Mouse (Mus musculus): ENCODE data around the gene Gabrp. TPM values are rescaled to one million over a fixed set of nuclear protein-coding genes. Genes with fewer than 3 reads are reported as not detected.
A peak's percentile ranks its signal among the peaks of the same experiment; 100 is the strongest.

Gabrp gene
- polyA plus RNA-seq, 1 experiment from 2014 or later = 6.3 TPM

DNA sequence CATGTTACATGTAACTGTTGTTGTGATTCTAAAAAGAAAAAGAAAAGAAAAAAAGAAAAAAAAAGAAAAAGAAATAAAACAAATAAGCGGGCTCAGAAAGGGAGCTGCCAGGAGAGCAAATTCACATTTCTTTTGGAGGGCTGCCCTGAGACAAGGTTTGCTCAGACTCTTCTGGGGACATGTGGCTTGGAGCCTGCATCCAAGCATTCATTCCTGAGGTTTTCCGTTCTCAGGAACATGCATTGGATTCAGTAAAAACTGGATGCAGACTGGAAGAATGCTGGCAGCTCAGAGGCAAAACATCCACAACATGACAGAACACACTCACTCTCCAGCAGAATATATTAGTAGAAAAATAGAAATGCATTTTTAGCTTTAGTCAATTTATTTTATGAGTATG, 14.8 kb downstream of the Gabrp start:
- no peaks in the 10 kb centered on the region for H3K4me1 ChIP-seq
- H3K4me2 ChIP-seq = no peak overlapping the region
- H3K9me3 ChIP-seq = no peaks in the 10 kb centered on the region
- WGBS = 83% methylated on average over 2 of the region's 2 CpGs
- H3K36me3 ChIP-seq (replicated peaks) = no peaks in the 10 kb centered on the region
- no peak overlapping the region for H3K4me3 ChIP-seq (replicated peaks)
- no peak overlapping the region for H3K27ac ChIP-seq
- no peak overlapping the region for H3K9ac ChIP-seq
- no peaks in the 10 kb centered on the region for H3K27me3 ChIP-seq
- no peak for ATAC-seq (ENCODE audit: low FRiP score)

DNA sequence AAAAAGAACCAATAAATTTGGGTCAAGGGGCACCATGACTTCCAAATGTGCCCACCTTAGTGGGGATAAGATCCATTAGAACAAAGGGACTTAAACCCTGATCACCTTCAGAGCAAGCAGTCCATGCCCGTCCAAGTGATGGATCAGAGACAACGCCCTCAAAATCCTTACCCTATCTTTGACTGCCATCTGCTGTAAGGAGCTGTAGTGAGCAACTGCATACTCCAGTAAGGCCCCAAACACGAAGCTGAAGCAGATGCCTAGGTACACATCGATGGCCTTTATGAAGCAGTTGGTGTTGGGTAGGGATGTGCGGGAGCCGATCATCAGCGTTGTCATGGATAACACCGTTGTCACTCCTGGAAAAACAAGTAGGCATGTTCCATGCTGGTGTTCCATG, 24.6 kb downstream of the Gabrp start:
- H3K4me2 ChIP-seq = no peak overlapping the region
- no peak overlapping the region for H3K27ac ChIP-seq
- H3K27me3 ChIP-seq = no peaks in the 10 kb centered on the region
- H3K4me3 ChIP-seq (replicated peaks) = no peak overlapping the region
- H3K36me3 ChIP-seq (replicated peaks) = no peaks in the 10 kb centered on the region
- WGBS = 81% methylated on average over 8 of the region's 8 CpGs
- H3K9me3 ChIP-seq = no peaks in the 10 kb centered on the region
- H3K9ac ChIP-seq = no peak overlapping the region
- ATAC-seq (ENCODE audit: low FRiP score) = no peak
- no peaks in the 10 kb centered on the region for H3K4me1 ChIP-seq

DNA sequence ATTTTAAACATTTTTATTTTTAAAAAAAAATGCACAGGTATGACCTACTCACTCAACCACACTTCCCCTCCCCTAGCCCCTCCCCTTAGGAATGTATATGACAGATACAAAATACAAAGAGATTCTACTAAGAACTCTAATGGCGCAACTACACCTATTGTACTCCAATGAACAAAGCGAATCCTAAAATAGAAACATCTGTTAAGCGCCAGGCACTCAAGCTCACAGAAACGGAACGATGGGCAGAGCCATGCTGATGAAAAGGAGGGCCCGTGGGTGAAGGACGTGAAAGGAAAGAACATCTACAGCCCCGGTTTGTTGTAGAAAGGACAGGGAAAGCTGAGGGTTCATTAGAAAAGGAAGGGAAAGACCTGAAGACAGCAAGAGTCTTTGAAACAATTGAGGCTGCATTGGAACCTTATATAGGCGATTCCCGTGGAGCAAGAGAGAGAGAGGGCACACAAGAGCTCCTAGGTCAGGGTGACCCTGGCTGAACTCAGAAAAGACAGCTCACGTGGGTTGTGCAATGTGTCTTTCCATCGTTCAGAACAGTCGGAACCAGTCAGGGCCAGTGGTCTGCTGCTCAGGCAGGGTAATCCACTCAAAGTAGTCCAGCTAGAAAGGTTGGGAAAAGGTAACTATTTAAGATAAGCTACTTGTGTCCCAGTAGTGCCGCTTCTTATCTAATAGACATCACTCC, 27.7 kb downstream of the Gabrp start:
- Histone ChIP-seq H3K9ac (no peak overlapping the region), H3K36me3 (replicated peaks) (no peaks in the 10 kb centered on the region), H3K27ac (no peak overlapping the region), H3K4me2 (no peak overlapping the region), H3K9me3 (no peaks in the 10 kb centered on the region), H3K4me3 (replicated peaks) (no peak overlapping the region), H3K27me3 (no peaks in the 10 kb centered on the region), H3K4me1 (no peaks in the 10 kb centered on the region)
- WGBS = 81% methylated on average over 14 of the region's 14 CpGs
- ATAC-seq (ENCODE audit: low FRiP score) = no peak

DNA sequence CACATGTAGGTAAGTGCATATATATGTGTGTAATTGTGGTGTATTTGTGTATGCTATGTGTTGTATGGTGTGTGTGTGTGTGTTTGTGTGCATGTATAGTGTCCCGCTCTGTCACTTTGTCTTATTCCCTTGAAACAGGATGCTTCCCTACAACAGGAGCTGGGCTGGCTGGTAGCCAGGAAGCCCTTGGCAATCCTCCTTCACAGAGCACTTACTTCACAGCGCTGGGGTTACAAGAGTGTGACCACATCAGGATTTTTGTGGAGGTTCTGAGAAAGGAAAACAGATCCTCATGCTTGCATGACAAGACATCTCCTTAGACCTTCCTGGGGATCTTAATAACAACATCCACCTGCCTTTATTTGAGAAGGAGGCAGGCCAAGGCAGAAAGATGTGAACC, 31.4 kb downstream of the Gabrp start:
- Histone ChIP-seq H3K4me1 (no peaks in the 10 kb centered on the region), H3K4me2 (no peak overlapping the region), H3K27ac (no peak overlapping the region), H3K27me3 (no peaks in the 10 kb centered on the region), H3K9me3 (no peaks in the 10 kb centered on the region), H3K36me3 (replicated peaks) (no peaks in the 10 kb centered on the region), H3K9ac (no peak overlapping the region), H3K4me3 (replicated peaks) (no peak overlapping the region)
- ATAC-seq (ENCODE audit: low FRiP score) = no peak
- WGBS = 79% methylated on average over 2 of the region's 2 CpGs

DNA sequence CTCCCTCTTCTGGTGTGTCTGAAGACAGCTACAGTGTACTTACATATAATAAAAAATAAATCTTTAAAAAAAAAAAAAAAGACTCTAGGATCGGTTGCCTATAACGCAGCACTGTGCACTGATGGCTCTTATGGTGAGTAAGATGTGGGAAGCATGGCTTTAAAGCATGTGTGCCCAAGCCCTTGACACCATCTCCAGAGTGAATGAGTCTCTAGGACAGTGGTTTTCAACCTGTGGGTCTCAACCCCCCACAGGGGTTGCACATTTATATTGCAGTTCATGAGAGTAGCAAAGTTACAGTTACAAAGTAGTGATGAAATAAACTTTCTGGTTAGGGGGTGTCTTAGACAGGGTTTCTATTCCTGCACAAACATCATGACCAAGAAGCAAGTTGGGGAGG, 33.8 kb downstream of the Gabrp start:
- H3K27ac ChIP-seq = no peak overlapping the region
- 95% methylated on average over 2 of the region's 2 CpGs for WGBS
- no peak overlapping the region for H3K4me3 ChIP-seq (replicated peaks)

DNA sequence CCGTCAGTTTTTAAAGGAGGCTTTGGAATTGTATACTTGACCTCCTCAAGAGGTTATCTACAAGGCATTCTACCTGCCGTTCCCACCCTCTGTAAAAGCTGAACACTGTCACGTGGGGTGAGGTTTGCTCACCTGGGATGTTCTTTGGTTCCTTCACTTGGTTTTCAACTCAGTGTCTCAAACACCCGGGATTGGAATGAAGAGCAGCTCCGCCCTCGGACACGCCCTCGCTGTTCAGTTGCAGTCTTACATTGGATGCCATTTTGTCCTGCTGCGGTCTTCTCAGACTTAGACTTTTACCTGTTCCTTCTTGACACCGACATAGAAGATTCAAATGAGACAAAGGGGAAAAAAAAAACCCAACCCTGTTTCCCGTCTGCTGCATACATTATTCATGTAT, 34.6 kb downstream of the Gabrp start:
- H3K4me2 ChIP-seq = no peak overlapping the region
- H3K9me3 ChIP-seq = no peaks in the 10 kb centered on the region
- no peak overlapping the region for H3K4me3 ChIP-seq (replicated peaks)
- WGBS = 71% methylated on average over 11 of the region's 11 CpGs
- H3K9ac ChIP-seq = no peak overlapping the region
- no peaks in the 10 kb centered on the region for H3K36me3 ChIP-seq (replicated peaks)
- no peak overlapping the region for H3K27ac ChIP-seq
- H3K4me1 ChIP-seq = 0 out of 2 replicates have a peak, but pooled peaks cover 6% of the 10 kb centered on the region
- no peaks in the 10 kb centered on the region for H3K27me3 ChIP-seq
- no peak for ATAC-seq (ENCODE audit: low FRiP score)

More for the DNA sequence above, 33.8 kb downstream of the Gabrp start:
- 0 out of 2 replicates have a peak, but pooled peaks cover 6% of the 10 kb centered on the region for H3K4me1 ChIP-seq
- H3K27me3 ChIP-seq = no peaks in the 10 kb centered on the region
- H3K36me3 ChIP-seq (replicated peaks) = no peaks in the 10 kb centered on the region
- no peak overlapping the region for H3K4me2 ChIP-seq
- no peak for ATAC-seq (ENCODE audit: low FRiP score)
- no peak overlapping the region for H3K9ac ChIP-seq
- no peaks in the 10 kb centered on the region for H3K9me3 ChIP-seq

DNA sequence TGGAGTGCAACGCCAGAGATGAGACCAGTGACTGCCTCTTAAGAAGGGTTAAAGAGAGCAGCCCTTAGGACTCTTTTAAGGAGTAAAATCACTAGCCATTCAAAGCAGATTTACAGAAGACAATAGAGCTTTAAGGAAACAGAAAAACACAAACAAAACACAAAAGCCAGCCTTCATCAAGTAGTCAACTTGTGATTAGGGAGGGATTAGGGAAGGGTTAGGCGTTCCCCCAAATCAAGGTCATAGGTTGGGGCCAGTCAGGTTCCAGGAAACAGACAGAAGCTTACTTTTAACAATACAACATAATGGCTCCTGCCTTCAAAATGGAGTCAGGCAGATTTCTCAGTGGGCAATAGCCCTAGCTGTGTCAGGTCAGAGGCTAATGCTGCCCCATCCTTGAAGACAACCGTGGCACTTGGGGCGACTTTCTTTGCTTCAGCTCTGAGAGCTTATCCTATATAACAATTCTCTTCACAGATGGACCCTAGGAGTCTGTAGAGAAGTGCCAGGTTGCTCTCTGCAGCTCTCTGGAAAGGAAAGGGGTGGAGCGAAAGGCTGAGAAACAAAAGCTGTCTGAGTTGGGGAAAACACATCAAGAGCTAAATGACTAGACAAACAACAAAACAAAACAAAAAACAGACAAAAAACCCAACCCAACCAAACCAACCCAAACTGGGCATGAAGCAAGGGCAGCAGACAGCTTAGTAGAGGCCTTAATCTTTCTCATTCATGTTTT, 41.2 kb downstream of the Gabrp start:
- H3K27me3 ChIP-seq = no peaks in the 10 kb centered on the region
- ATAC-seq (ENCODE audit: low FRiP score) = no peak
- no peak overlapping the region for H3K27ac ChIP-seq
- H3K36me3 ChIP-seq (replicated peaks) = no peaks in the 10 kb centered on the region
- H3K9me3 ChIP-seq = no peaks in the 10 kb centered on the region
- 31% methylated on average over 5 of the region's 5 CpGs for WGBS
- no peak overlapping the region for H3K4me3 ChIP-seq (replicated peaks)
- H3K4me2 ChIP-seq = no peak overlapping the region
- H3K9ac ChIP-seq = no peak overlapping the region
- H3K4me1 ChIP-seq = 0 out of 2 replicates have a peak, but pooled peaks cover 6% of the 10 kb centered on the region

DNA sequence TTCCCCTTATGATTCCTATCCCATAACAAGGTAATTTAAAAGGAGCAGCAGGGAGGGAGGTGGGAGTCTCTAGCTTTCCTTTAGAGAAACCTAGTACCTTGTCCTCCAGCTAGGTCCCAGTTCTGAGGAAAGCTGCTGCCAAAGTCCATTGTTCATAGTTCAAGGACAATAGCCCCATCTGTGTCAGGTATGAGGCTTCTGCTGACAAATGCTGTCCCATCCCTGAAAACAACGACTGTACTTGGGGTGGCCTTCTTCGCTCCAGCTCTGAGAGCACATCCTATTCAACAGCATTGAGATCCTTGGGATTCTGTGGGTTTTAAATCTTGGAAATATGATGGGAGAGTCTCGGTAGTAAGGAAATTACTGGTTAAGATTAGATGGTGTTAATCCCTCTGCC, 42.1 kb downstream of the Gabrp start:
- no peak overlapping the region for H3K27ac ChIP-seq
- H3K4me1 ChIP-seq = 0 out of 2 replicates have a peak, but pooled peaks cover 6% of the 10 kb centered on the region
- H3K27me3 ChIP-seq = no peaks in the 10 kb centered on the region
- no peak for ATAC-seq (ENCODE audit: low FRiP score)
- H3K4me2 ChIP-seq = no peak overlapping the region
- H3K36me3 ChIP-seq (replicated peaks) = no peaks in the 10 kb centered on the region
- 85% methylated on average over 3 of the region's 3 CpGs for WGBS
- H3K4me3 ChIP-seq (replicated peaks) = no peak overlapping the region
- no peak overlapping the region for H3K9ac ChIP-seq
- no peaks in the 10 kb centered on the region for H3K9me3 ChIP-seq

DNA sequence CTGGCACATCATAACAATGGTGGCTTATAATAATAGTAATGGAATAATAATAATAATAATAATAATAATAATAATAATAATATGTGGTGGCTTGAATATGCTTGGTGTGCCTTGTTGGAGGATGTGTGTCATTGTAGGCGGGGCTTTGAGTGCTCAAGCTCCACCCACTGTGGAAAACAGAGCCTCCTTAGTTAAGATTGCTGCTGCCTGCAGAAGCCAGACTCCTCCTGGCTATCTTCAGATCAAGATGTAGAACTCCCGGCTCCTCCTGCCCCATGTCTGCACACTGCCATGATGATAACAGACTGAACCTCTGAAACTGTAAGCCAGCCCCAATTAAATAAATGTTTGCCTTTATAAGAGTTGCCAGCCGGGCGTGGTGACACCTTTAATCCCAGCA, 44.2 kb downstream of the Gabrp start:
- H3K36me3 ChIP-seq (replicated peaks) = no peaks in the 10 kb centered on the region
- no peak for ATAC-seq (ENCODE audit: low FRiP score)
- H3K4me3 ChIP-seq (replicated peaks) = no peak overlapping the region
- no peaks in the 10 kb centered on the region for H3K9me3 ChIP-seq
- no peak overlapping the region for H3K27ac ChIP-seq
- H3K27me3 ChIP-seq = no peaks in the 10 kb centered on the region
- no peak overlapping the region for H3K9ac ChIP-seq
- no peaks in the 10 kb centered on the region for H3K4me1 ChIP-seq
- 91% methylated on average over 4 of the region's 4 CpGs for WGBS
- H3K4me2 ChIP-seq = no peak overlapping the region

DNA sequence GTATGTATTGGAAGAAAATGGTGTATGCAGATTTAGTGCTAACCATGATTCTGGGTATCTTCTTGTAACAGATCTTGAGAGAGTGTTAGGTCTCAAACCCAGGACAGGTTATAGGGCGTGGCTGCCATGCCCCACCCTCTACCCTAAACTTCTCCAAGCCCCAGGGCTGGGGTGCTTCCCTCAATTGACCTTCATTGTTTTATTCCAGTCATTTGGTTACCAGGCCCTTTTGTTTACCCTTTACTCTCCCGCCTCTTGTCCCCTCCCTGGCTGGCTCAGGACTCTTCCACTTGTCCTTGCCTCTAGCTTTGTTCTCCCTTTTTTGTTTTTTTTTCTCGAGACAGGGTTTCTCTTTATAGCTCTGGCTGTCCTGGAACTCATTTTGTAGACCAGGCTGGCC, 45.2 kb downstream of the Gabrp start:
- H3K4me1 ChIP-seq = no peaks in the 10 kb centered on the region
- no peak overlapping the region for H3K27ac ChIP-seq
- WGBS = 65% methylated on average over 3 of the region's 3 CpGs
- no peak overlapping the region for H3K4me3 ChIP-seq (replicated peaks)
- no peak overlapping the region for H3K9ac ChIP-seq
- H3K4me2 ChIP-seq = no peak overlapping the region
- no peaks in the 10 kb centered on the region for H3K27me3 ChIP-seq
- no peaks in the 10 kb centered on the region for H3K36me3 ChIP-seq (replicated peaks)
- no peak for ATAC-seq (ENCODE audit: low FRiP score)
- no peaks in the 10 kb centered on the region for H3K9me3 ChIP-seq

DNA sequence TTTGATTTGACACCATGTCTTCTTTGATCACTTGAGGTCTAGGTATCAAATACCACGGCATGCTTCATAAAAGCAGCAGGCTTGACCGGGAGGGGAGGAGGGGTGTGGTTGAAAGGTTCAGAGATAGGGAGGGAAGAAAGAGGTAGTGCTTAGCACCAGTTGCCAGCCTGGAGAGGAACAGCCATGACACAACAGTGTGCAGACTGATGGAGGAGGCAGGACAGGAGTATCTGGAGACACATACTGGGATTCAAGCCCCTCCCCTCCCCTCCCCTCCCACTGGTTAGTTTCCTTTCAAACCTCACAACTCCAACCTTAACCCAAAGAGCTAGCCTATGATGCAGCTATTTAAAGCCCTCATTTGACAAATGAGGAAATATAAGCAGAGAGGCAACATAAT, 49.2 kb downstream of the Gabrp start:
- ATAC-seq (ENCODE audit: low FRiP score) = no peak
- Histone ChIP-seq H3K27me3 (no peaks in the 10 kb centered on the region), H3K4me2 (no peak overlapping the region), H3K9ac (no peak overlapping the region), H3K9me3 (no peaks in the 10 kb centered on the region), H3K4me3 (replicated peaks) (no peak overlapping the region), H3K36me3 (replicated peaks) (no peaks in the 10 kb centered on the region), H3K27ac (no peak overlapping the region), H3K4me1 (no peaks in the 10 kb centered on the region)
- WGBS = 77% methylated on average over 2 of the region's 2 CpGs

DNA sequence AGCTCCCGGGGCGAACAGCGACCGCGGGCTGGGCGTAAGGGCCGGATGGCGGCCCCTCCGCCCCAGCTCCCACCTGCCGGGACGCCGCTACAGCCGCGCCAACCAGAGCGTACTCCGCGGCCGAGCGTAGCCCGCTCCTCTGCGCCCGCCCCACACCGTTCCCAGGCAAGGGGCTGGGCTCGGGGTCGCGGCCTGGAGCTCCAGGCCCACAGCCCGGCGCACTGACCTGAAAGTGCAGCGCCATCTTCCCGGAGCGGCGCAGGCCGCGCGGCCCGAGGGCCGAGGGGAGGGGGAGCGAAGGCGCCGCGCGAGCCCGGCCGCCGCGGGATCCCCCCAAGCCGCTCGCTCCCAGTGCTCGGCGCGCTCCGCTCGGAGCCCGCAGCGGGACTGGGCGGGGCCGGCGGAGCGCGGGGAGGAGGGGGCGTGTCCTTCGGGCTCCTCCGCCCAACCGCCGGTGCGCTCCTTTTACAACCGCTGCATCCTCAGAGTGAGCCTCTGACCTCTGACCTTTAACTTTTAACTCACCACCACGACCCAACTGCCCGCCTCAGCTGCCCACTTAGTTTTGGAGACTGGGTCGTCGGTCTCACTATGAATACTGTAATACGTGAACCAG, 65.3 kb downstream of the Gabrp start, which contains the start of gene Ranbp17:
Ranbp17 (minus strand) TSS at position 371 of the 616 bp plus-strand sequence.
- H3K27ac ChIP-seq = peak within 1 kb of the TSS; percentile 92
- no peaks in the 10 kb centered on the region for H3K9me3 ChIP-seq
- WGBS = 1% methylated on average over 51 of the region's 72 CpGs
- no peaks in the 10 kb centered on the region for H3K36me3 ChIP-seq (replicated peaks)
- H3K4me1 ChIP-seq = peaks cover 7% of the 10 kb centered on the region; the same call in 1 of the 2 replicates
- peak within 1 kb of the TSS; percentile 87 for H3K9ac ChIP-seq
- peak within 1 kb of the TSS; percentile 59 for H3K4me2 ChIP-seq
- peak; percentile 93 for ATAC-seq (ENCODE audit: low FRiP score)
- H3K27me3 ChIP-seq = no peaks in the 10 kb centered on the region
- peak within 1 kb of the TSS; percentile 90 for H3K4me3 ChIP-seq (replicated peaks)
